Mouse (Mus musculus) ES-CJ7 (cell line): ENCODE results near the gene Vmn2r102.

Source experiments
- DNase-seq: peaks from one replicate; pipeline ENCODE4 v3.0.0; 2011; ENCODE audit warnings: low read depth, low spot score

Gene Vmn2r102

GRCm38 (mm10) chr17:19660028-19660427 is at the start of gene Vmn2r102:
Gene Vmn2r102 (plus strand): TSS chr17:19660328.
- no peak for DNase-seq

DNA sequence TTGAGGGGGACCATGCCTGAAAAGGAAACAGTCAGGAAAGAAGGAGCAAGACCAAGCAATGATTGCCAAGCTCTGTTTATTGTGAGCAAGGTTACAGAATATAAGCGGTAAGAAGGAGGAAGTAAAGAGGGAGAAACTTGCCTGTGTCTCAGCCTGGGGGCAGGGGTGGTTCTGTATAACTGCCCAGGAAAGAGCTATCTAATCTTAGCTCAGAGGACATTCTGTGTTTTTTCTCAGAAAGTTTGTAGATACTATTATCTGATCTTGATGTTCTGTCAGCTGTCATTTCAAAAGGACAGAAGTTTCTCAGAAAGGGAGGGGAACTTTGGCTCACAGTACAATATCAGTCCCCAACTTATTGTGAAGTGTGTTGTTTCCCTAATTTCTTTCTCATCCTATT is 30.8 kb upstream of the Vmn2r102 start:
- no peak for DNase-seq

GRCm38 (mm10) chr17:19658447-19658846 is 1.7 kb upstream of the Vmn2r102 start:
- no peak for DNase-seq

DNA sequence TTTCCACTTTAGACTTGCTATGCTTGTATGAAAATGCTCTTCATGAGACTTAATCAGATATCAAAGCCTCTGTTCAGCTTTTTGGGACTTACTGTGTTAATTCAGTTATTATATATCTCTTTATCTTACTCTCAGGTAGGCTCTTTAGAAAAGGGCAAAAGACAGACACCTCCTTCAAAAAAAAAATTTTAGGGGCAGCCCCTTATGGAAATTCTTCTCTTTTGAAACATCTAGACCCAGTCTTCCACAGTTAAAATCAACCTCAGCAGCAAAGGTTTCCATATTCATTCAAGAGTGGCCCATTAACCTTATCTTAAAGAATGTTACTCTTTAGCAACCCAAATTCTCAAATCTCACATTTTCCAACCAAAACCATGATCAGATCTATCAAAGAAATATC is 31.9 kb downstream of the Vmn2r102 start:
- no peak for DNase-seq
